Mouse (Mus musculus): ENCODE measurements around the gene Ptpn22. TPM values are rescaled to one million over a fixed set of nuclear protein-coding genes. Genes with fewer than 3 reads are reported as not detected.

Gene Ptpn22
- polyA plus RNA-seq, 1 experiment from 2014 or later: 0.44 TPM

Other genes starting within 250 kb of the Ptpn22 start
- gene Atg4a-ps, start 213.7 kb upstream of the Ptpn22 start, polyA plus RNA-seq (2016; fragmentation: Nextera tagmentation; extraction: Ambion mirVana): not detected in 2 replicates
- gene Olfml3, start 121.8 kb upstream of the Ptpn22 start, polyA plus RNA-seq (2016; fragmentation: Nextera tagmentation; extraction: Ambion mirVana): 15.1 and 15.6 TPM in 2 replicates
- not detected in 2 replicates for gene Gm10964, start 120.4 kb upstream of the Ptpn22 start, polyA plus RNA-seq (2016; fragmentation: Nextera tagmentation; extraction: Ambion mirVana)
- gene Hipk1, start 68.2 kb upstream of the Ptpn22 start, polyA plus RNA-seq (2016; fragmentation: Nextera tagmentation; extraction: Ambion mirVana): 13.1 and 14.0 TPM in 2 replicates
- gene Dclre1b, start 50.4 kb upstream of the Ptpn22 start, polyA plus RNA-seq (2016; fragmentation: Nextera tagmentation; extraction: Ambion mirVana): 25.4 and 26.7 TPM in 2 replicates
- 23.8 and 24.0 TPM in 2 replicates for gene Ap4b1, start 50.3 kb upstream of the Ptpn22 start, polyA plus RNA-seq (2016; fragmentation: Nextera tagmentation; extraction: Ambion mirVana)
- 0.23 and 0.32 TPM in 2 replicates for gene Gm43064, start 50.2 kb upstream of the Ptpn22 start, polyA plus RNA-seq (2016; fragmentation: Nextera tagmentation; extraction: Ambion mirVana)
- gene Bcl2l15, start 27.2 kb upstream of the Ptpn22 start, polyA plus RNA-seq (2016; fragmentation: Nextera tagmentation; extraction: Ambion mirVana): 0.61 TPM in 1 of 2 replicates, not detected in the other
- 24.0 and 25.3 TPM in 2 replicates for gene Rsbn1, start 54.3 kb downstream of the Ptpn22 start, polyA plus RNA-seq (2016; fragmentation: Nextera tagmentation; extraction: Ambion mirVana)
- 43.3 and 43.5 TPM in 2 replicates for gene Phtf1, start 108.3 kb downstream of the Ptpn22 start, polyA plus RNA-seq (2016; fragmentation: Nextera tagmentation; extraction: Ambion mirVana)